Mouse (Mus musculus): ENCODE data around the gene Cdk15.

GRCm38 (mm10) chr1:59307310-59307709 is 50.6 kb downstream of the Cdk15 start:
- TF ChIP-seq CTCF (IDR thresholded peaks at IDR 0.05; ENCODE audit: low read depth): no peak
- no peak for TF ChIP-seq EP300 (optimal IDR thresholded peaks at IDR 0.05)

Data from stomach, postnatal 0 days (tissue).